Mouse (Mus musculus) CH12.LX (cell line): ENCODE measurements around the gene Baiap2l1. TPM values are rescaled to one million over a fixed set of nuclear protein-coding genes. Genes with fewer than 3 reads are reported as not detected.

Source experiments
- DNase-seq: peaks from one replicate; pipeline ENCODE4 v3.0.0-alpha.2; 2013; ENCODE audit errors: extremely low read depth
- H3K27ac ChIP-seq: 2 replicates; pipeline ENCODE4 v1.5.1; 2012; ENCODE audit warnings: low read depth, mild to moderate bottlenecking, control low read depth, moderate library complexity; ENCODE audit not compliant: insufficient read depth
- H3K27me3 ChIP-seq: replicated peaks from 2 replicates; pipeline ENCODE3; 2012; ENCODE audit warnings: inconsistent platforms
- H3K36me3 ChIP-seq, 2 experiments: replicated peaks in 1 of 2; 2 replicates each; pipeline versions ENCODE3 to v1.6.1; 2012; ENCODE audit warnings: inconsistent platforms in 1 of 2, low read length in 1 of 2, mild to moderate bottlenecking in 1 of 2, mixed read lengths in 1 of 2, moderate library complexity in 1 of 2; ENCODE audit not compliant: control insufficient read depth in 1 of 2, insufficient read depth in 1 of 2
- H3K4me1 ChIP-seq, 2 experiments: 2 replicates each; pipeline ENCODE4 v1.6.1; 2012; ENCODE audit warnings: inconsistent platforms in 1 of 2, moderate library complexity in 1 of 2; ENCODE audit not compliant: insufficient read depth in 2 of 2, control insufficient read depth in 1 of 2
- H3K4me2 ChIP-seq: 2 replicates; pipeline ENCODE4 v1.6.1; 2012; ENCODE audit warnings: low read depth, mild to moderate bottlenecking, control low read depth; ENCODE audit not compliant: poor library complexity, insufficient read depth, severe bottlenecking
- H3K4me3 ChIP-seq, 3 experiments: fragments of 150-350 bp in 1 of 3; sonication (generic) in 1 of 3; replicated peaks in 1 of 3; 2 replicates each; pipeline versions ENCODE3 to v1.5.1; 2011 to 2012; ENCODE audit warnings: low read depth in 2 of 3, low read length in 2 of 3, mild to moderate bottlenecking in 2 of 3, moderate library complexity in 2 of 3, control low read depth in 1 of 3, improper control_type of control experiment in 1 of 3, inconsistent platforms in 1 of 3, mixed read lengths in 1 of 3; ENCODE audit not compliant: poor library complexity in 1 of 3
- H3K79me2 ChIP-seq: replicated peaks from 2 replicates; pipeline ENCODE4 v1.6.1; 2012; ENCODE audit warnings: mild to moderate bottlenecking, moderate library complexity; ENCODE audit not compliant: control insufficient read depth, poor library complexity, insufficient read depth, severe bottlenecking; ENCODE audit errors: extremely low read depth
- H3K9ac ChIP-seq: 2 replicates; pipeline ENCODE4 v1.6.1; 2012; ENCODE audit warnings: low read depth, mild to moderate bottlenecking, control low read depth, moderate library complexity; ENCODE audit not compliant: insufficient read depth
- H3K9me3 ChIP-seq: replicated peaks from 2 replicates; pipeline ENCODE3; 2012; ENCODE audit warnings: low read length, inconsistent platforms, mixed read lengths
- CHD2 ChIP-seq: IDR thresholded peaks from 2 replicates; pipeline ENCODE4 v1.6.1; 2011; ENCODE audit warnings: low read length, improper control_type of control experiment
- E2F4 ChIP-seq: IDR thresholded peaks from 2 replicates; pipeline ENCODE4 v1.6.1; 2011; ENCODE audit warnings: low read depth, low read length, improper control_type of control experiment; ENCODE audit not compliant: insufficient replicate concordance
- ELF1 ChIP-seq: IDR thresholded peaks from 2 replicates; pipeline ENCODE4 v1.6.1; 2014; ENCODE audit warnings: low read depth, mild to moderate bottlenecking, inconsistent platforms, low read length, improper control_type of control experiment
- EP300 ChIP-seq: IDR thresholded peaks from 2 replicates; pipeline ENCODE4 v1.6.1; 2011; ENCODE audit warnings: low read length, improper control_type of control experiment
- ETS1 ChIP-seq: conservative IDR thresholded peaks from 2 replicates; pipeline ENCODE4 v1.6.1; 2012; ENCODE audit warnings: low read depth, mild to moderate bottlenecking, inconsistent platforms, low read length, improper control_type of control experiment, moderate library complexity
- GABPA ChIP-seq: IDR thresholded peaks from 2 replicates; pipeline ENCODE4 v1.6.1; 2012; ENCODE audit warnings: low read depth, low read length, improper control_type of control experiment, inconsistent platforms; ENCODE audit not compliant: insufficient replicate concordance
- HCFC1 ChIP-seq: IDR thresholded peaks from 2 replicates; pipeline ENCODE4 v1.6.1; 2012; ENCODE audit warnings: low read depth, mild to moderate bottlenecking, inconsistent platforms, low read length, improper control_type of control experiment
- JUND ChIP-seq: conservative IDR thresholded peaks from 2 replicates; pipeline ENCODE4 v1.6.1; 2011; ENCODE audit warnings: low read depth, low read length, improper control_type of control experiment
- MAFK ChIP-seq: IDR thresholded peaks from 2 replicates; pipeline ENCODE4 v1.6.1; 2011; ENCODE audit warnings: low read length, improper control_type of control experiment; ENCODE audit not compliant: insufficient replicate concordance
- MAX ChIP-seq: IDR thresholded peaks from 2 replicates; pipeline ENCODE4 v1.6.1; 2011; ENCODE audit warnings: low read length, improper control_type of control experiment
- MAZ ChIP-seq: IDR thresholded peaks from 2 replicates; pipeline ENCODE4 v1.6.1; 2012; ENCODE audit warnings: low read depth, mild to moderate bottlenecking, inconsistent platforms, low read length, improper control_type of control experiment, moderate library complexity
- MYC ChIP-seq: IDR thresholded peaks from 2 replicates; pipeline ENCODE4 v1.6.1; 2011; ENCODE audit warnings: low read depth, mild to moderate bottlenecking, improper control_type of control experiment, low read length
- NELFE ChIP-seq: IDR thresholded peaks from 2 replicates; pipeline ENCODE4 v1.6.1; 2011; ENCODE audit warnings: low read depth, low read length, improper control_type of control experiment
- NRF1 ChIP-seq: IDR thresholded peaks from 2 replicates; pipeline ENCODE4 v1.6.1; 2014; ENCODE audit warnings: low read depth, mild to moderate bottlenecking, inconsistent platforms, low read length, improper control_type of control experiment, moderate library complexity
- POLR2A ChIP-seq: IDR thresholded peaks from 2 replicates; pipeline ENCODE4 v1.6.1; 2011; ENCODE audit warnings: low read depth, mild to moderate bottlenecking, improper control_type of control experiment, low read length
- RAD21 ChIP-seq: IDR thresholded peaks from 2 replicates; pipeline ENCODE4 v1.6.1; 2011; ENCODE audit warnings: low read depth, mild to moderate bottlenecking, low read length, improper control_type of control experiment, moderate library complexity
- RCOR1 ChIP-seq: conservative IDR thresholded peaks from 2 replicates; pipeline ENCODE4 v1.6.1; 2012; ENCODE audit warnings: low read depth, mild to moderate bottlenecking, inconsistent platforms, low read length, improper control_type of control experiment
- SIN3A ChIP-seq: IDR thresholded peaks from 2 replicates; pipeline ENCODE4 v1.6.1; 2012; ENCODE audit warnings: low read length, improper control_type of control experiment, inconsistent platforms
- TCF12 ChIP-seq: IDR thresholded peaks from 2 replicates; pipeline ENCODE4 v1.6.1; 2014; ENCODE audit warnings: low read depth, mild to moderate bottlenecking, inconsistent platforms, low read length, improper control_type of control experiment
- USF2 ChIP-seq: conservative IDR thresholded peaks from 2 replicates; pipeline ENCODE4 v1.6.1; 2011; ENCODE audit warnings: low read depth, low read length, improper control_type of control experiment
- ZKSCAN1 ChIP-seq: IDR thresholded peaks from 2 replicates; pipeline ENCODE4 v1.6.1; 2012; ENCODE audit warnings: low read depth, inconsistent platforms, low read length, improper control_type of control experiment, borderline replicate concordance
- ZMIZ1 ChIP-seq: IDR thresholded peaks from 2 replicates; pipeline ENCODE4 v1.6.1; 2012; ENCODE audit warnings: low read depth, mild to moderate bottlenecking, inconsistent platforms, low read length, improper control_type of control experiment
- ZNF384 ChIP-seq: IDR thresholded peaks from 2 replicates; pipeline ENCODE4 v1.6.1; 2012; ENCODE audit warnings: low read depth, low read length, improper control_type of control experiment, inconsistent platforms
- dilution Hi-C: fragments of 300-500 bp; cut with MboI; formaldehyde crosslinking; loops from 2 replicates; pipeline ENCODE4 v1.14.3; 2020; ENCODE audit warnings: low sequenced_read_pairs; ENCODE audit not compliant: extremely low pct_unique_long_range_greater_than_20kb, extremely low pct_ligation_motif_present
- in situ Hi-C: fragments of 300-500 bp; cut with MboI; formaldehyde crosslinking; loops from 3 replicates; pipeline ENCODE4 v1.14.3; 2019; ENCODE audit warnings: low sequenced_read_pairs, low pct_ligation_motif_present, low pct_unique_long_range_greater_than_20kb, mixed read lengths
- polyA plus RNA-seq: library from polyadenylated mRNA; unstranded; fragments of >175 nt; gene quantifications from 2 replicates; pipeline ENCODE4 v1.2.1, GENCODE M21; 2012; ENCODE audit warnings: low read depth; ENCODE audit not compliant: insufficient read length
- total RNA-seq, 2 experiments: library from RNA; depleted of rRNA; stranded (reverse); fragments of 300-350 nt in 1 of 2; fragments of >200 nt in 1 of 2; gene quantifications; 2 replicates each; pipeline ENCODE4 v1.2.3; 2012 to 2014

Baiap2l1 gene
- total and polyA plus RNA-seq, 3 experiments = 0.04 to 0.40 (median 0.11) TPM

- no peak for DNase-seq
- H3K4me2 ChIP-seq = no peak overlapping the region
- no peak overlapping the region for H3K4me3 ChIP-seq
- dilution Hi-C loops (no loop called here), in situ Hi-C loops (no loop called here)
- no peaks in the 10 kb centered on the region for H3K9me3 ChIP-seq
- H3K27ac ChIP-seq = no peak overlapping the region
- no peaks in the 10 kb centered on the region for H3K4me1 ChIP-seq
- H3K9ac ChIP-seq = no peak overlapping the region
- no peaks in the 10 kb centered on the region for H3K79me2 ChIP-seq
- TF ChIP-seq MYC (no peak), GABPA (no peak), TCF12 (no peak), POLR2A (no peak), HCFC1 (no peak), CHD2 (no peak), MAFK (no peak), E2F4 (no peak), NRF1 (no peak), RCOR1 (no peak), NELFE (no peak)
- H3K27me3 ChIP-seq = no peaks in the 10 kb centered on the region
- no peaks in the 10 kb centered on the region for H3K36me3 ChIP-seq
Observed at GRCm38 (mm10) chr5:144296090-144296604, 61.8 kb downstream of the Baiap2l1 start.

- Histone ChIP-seq H3K79me2 (no peaks in the 10 kb centered on the region), H3K4me2 (no peak overlapping the region), H3K4me3 (no peak overlapping the region), H3K36me3 (no peaks in the 10 kb centered on the region), H3K9me3 (no peaks in the 10 kb centered on the region), H3K27me3 (no peaks in the 10 kb centered on the region), H3K4me1 (no peaks in the 10 kb centered on the region), H3K27ac (no peak overlapping the region), H3K9ac (no peak overlapping the region)
- in situ Hi-C loops (no loop called here), dilution Hi-C loops (no loop called here)
- TF ChIP-seq RCOR1 (no peak), RAD21 (no peak), ELF1 (no peak), SIN3A (no peak), MAZ (no peak), GABPA (no peak), HCFC1 (no peak), EP300 (no peak), ETS1 (no peak), E2F4 (no peak), ZNF384 (no peak), JUND (no peak), MAX (no peak), USF2 (no peak), ZMIZ1 (no peak), POLR2A (no peak), ZKSCAN1 (no peak)
- no peak for DNase-seq
Observed at GRCm38 (mm10) chr5:144295357-144295756, 62.6 kb downstream of the Baiap2l1 start.
